Mouse (Mus musculus) stomach, embryonic 16.5 days (tissue): ENCODE data around the gene Slc16a9. TPM values are rescaled to one million over a fixed set of nuclear protein-coding genes. Genes with fewer than 3 reads are reported as not detected.
"Not testable (repeated sequence)": the region's sequence is repeated elsewhere in the genome, so short reads cannot be mapped to it uniquely, and the experiment has no call there.

Source experiments
- ATAC-seq: fragments of 200-750 bp; cut with Nextera tagmentation; 2 replicates; pipeline ENCODE4 v1.8.0; 2017; ENCODE audit warnings: moderate number of reproducible peaks, moderate TSS enrichment; ENCODE audit not compliant: insufficient read depth, low FRiP score
- H3K27ac ChIP-seq: fragments of 300-500 bp; sonication (generic); 2 replicates; pipeline ENCODE4 v1.5.1; 2014; ENCODE audit warnings: low read length
- H3K27me3 ChIP-seq: fragments of 300-500 bp; sonication (generic); 2 replicates; pipeline ENCODE4 v1.6.1; 2014; ENCODE audit warnings: low read length, control low read depth, mixed read lengths; ENCODE audit not compliant: control insufficient read depth, insufficient read depth
- H3K36me3 ChIP-seq: fragments of 300-500 bp; sonication (generic); 2 replicates; pipeline ENCODE4 v1.6.1; 2014; ENCODE audit warnings: low read length; ENCODE audit not compliant: control insufficient read depth, insufficient read depth
- H3K4me1 ChIP-seq: fragments of 300-500 bp; sonication (generic); 2 replicates; pipeline ENCODE4 v1.6.1; 2014; ENCODE audit warnings: low read length, control low read depth, mixed read lengths; ENCODE audit not compliant: control insufficient read depth, insufficient read depth
- H3K4me2 ChIP-seq: fragments of 300-500 bp; sonication (generic); 2 replicates; pipeline ENCODE4 v1.6.1; 2014; ENCODE audit warnings: low read depth, low read length, mixed read lengths
- H3K4me3 ChIP-seq: fragments of 300-500 bp; sonication (generic); replicated peaks from 2 replicates; pipeline ENCODE4 v1.5.1; 2014; ENCODE audit warnings: mild to moderate bottlenecking, low read length
- H3K9ac ChIP-seq: fragments of 300-500 bp; sonication (generic); 2 replicates; pipeline ENCODE4 v1.6.1; 2014; ENCODE audit warnings: low read length
- H3K9me3 ChIP-seq: fragments of 300-500 bp; sonication (generic); replicated peaks from 2 replicates; pipeline ENCODE4 v1.6.1; 2016; ENCODE audit warnings: low read length, control low read depth; ENCODE audit not compliant: control insufficient read depth
- WGBS: fragments of 180-500 bp; shearing (Covaris S2); extraction: QIAGEN DNeasy Blood & Tissue Kit; methylation state at CpG from one replicate; pipeline ENCODE4 v1.1.7; 2014; 5-methylcytosine and 5-hydroxymethylcytosine counted together
- polyA plus RNA-seq: library from polyadenylated mRNA; unstranded; fragments of >200 nt; fragmentation: Nextera tagmentation; extraction: Ambion mirVana; gene quantifications from 2 replicates; pipeline ENCODE4 v1.2.1, GENCODE M21; 2015

Gene Slc16a9
- polyA plus RNA-seq, 1 experiment from 2014 or later: 1.4 TPM

GRCm38 (mm10) chr10:70200889-70201500 lies 43.9 kb upstream of the Slc16a9 start:
- Histone ChIP-seq H3K27ac (no peak overlapping the region), H3K36me3 (no peaks in the 10 kb centered on the region), H3K27me3 (no peaks in the 10 kb centered on the region), H3K9me3 (no peaks in the 10 kb centered on the region), H3K4me1 (peaks cover 12% of the 10 kb centered on the region; the same call in 1 of the 2 replicates), H3K9ac (no peak overlapping the region), H3K4me2 (no peak overlapping the region), H3K4me3 (no peak overlapping the region)
- no peak for ATAC-seq
- 67% methylated on average over 12 of the region's 12 CpGs for WGBS

- 24% methylated on average over 17 of the region's 17 CpGs for WGBS
- H3K4me2 ChIP-seq: peak within 1 kb of the TSS; percentile 37
- peak; percentile 78 for ATAC-seq
- H3K4me3 ChIP-seq: no peak within 1 kb of the TSS
- H3K27ac ChIP-seq: peak within 1 kb of the TSS; percentile 50
- H3K27me3 ChIP-seq: no peaks in the 10 kb centered on the region
- no peaks in the 10 kb centered on the region for H3K9me3 ChIP-seq
- no peak within 1 kb of the TSS for H3K9ac ChIP-seq
- peaks cover 4% of the 10 kb centered on the region; the same call in 1 of the 2 replicates for H3K4me1 ChIP-seq
- no peaks in the 10 kb centered on the region for H3K36me3 ChIP-seq
These were observed 40.1 kb upstream of the Slc16a9 start, which contains the start of gene Mrln for GRCm38 (mm10) chr10:70204505-70205399. TSS of gene Mrln (plus strand) at chr10:70204664.

- Histone ChIP-seq H3K4me1 (no peaks in the 10 kb centered on the region), H3K27ac (no peak overlapping the region), H3K36me3 (no peaks in the 10 kb centered on the region), H3K4me3 (no peak overlapping the region), H3K9ac (no peak overlapping the region), H3K27me3 (no peaks in the 10 kb centered on the region), H3K9me3 (0 out of 2 replicates have a peak, but pooled peaks cover 4% of the 10 kb centered on the region), H3K4me2 (no peak overlapping the region)
- WGBS: 75% methylated on average over 9 of the region's 9 CpGs
- no peak for ATAC-seq
These were observed 33.6 kb upstream of the Slc16a9 start for GRCm38 (mm10) chr10:70211281-70211680.

GRCm38 (mm10) chr10:70220971-70221370 lies 23.9 kb upstream of the Slc16a9 start:
- Histone ChIP-seq H3K9ac (no peak overlapping the region), H3K9me3 (no peaks in the 10 kb centered on the region), H3K4me2 (no peak overlapping the region), H3K4me3 (no peak overlapping the region), H3K27ac (no peak overlapping the region), H3K27me3 (no peaks in the 10 kb centered on the region), H3K36me3 (no peaks in the 10 kb centered on the region), H3K4me1 (0 out of 2 replicates have a peak, but pooled peaks cover 3% of the 10 kb centered on the region)
- 74% methylated on average over 5 of the region's 5 CpGs for WGBS
- ATAC-seq: no peak

- not testable (repeated sequence) for H3K27ac ChIP-seq, H3K36me3 ChIP-seq, H3K4me2 ChIP-seq, H3K9me3 ChIP-seq, H3K27me3 ChIP-seq, H3K9ac ChIP-seq, H3K4me1 ChIP-seq, H3K4me3 ChIP-seq, ATAC-seq
- 88% methylated on average over 8 of the region's 8 CpGs for WGBS
These were observed 22.7 kb upstream of the Slc16a9 start for GRCm38 (mm10) chr10:70222231-70222630.

- 85% methylated on average over 6 of the region's 6 CpGs for WGBS
- Histone ChIP-seq H3K9me3 (no peaks in the 10 kb centered on the region), H3K36me3 (no peaks in the 10 kb centered on the region), H3K4me2 (no peak overlapping the region), H3K27me3 (no peaks in the 10 kb centered on the region), H3K4me3 (no peak overlapping the region), H3K9ac (no peak overlapping the region), H3K27ac (no peak overlapping the region), H3K4me1 (0 out of 2 replicates have a peak, but pooled peaks cover 3% of the 10 kb centered on the region)
- ATAC-seq: no peak
These were observed 20.3 kb upstream of the Slc16a9 start for GRCm38 (mm10) chr10:70224571-70224970.

- Histone ChIP-seq H3K4me2 (no peak overlapping the region), H3K27ac (no peak overlapping the region), H3K36me3 (no peaks in the 10 kb centered on the region), H3K4me3 (no peak overlapping the region), H3K4me1 (0 out of 2 replicates have a peak, but pooled peaks cover 3% of the 10 kb centered on the region), H3K27me3 (no peaks in the 10 kb centered on the region), H3K9me3 (no peaks in the 10 kb centered on the region), H3K9ac (no peak overlapping the region)
- peak; percentile 37; the same call in 1 of the 2 replicates for ATAC-seq
- WGBS: 37% methylated on average over 6 of the region's 6 CpGs
These were observed 19.1 kb upstream of the Slc16a9 start for GRCm38 (mm10) chr10:70225760-70226159.

- no peak overlapping the region for H3K4me3 ChIP-seq
- no peak overlapping the region for H3K27ac ChIP-seq
- 0 out of 2 replicates have a peak, but pooled peaks cover 3% of the 10 kb centered on the region for H3K4me1 ChIP-seq
- no peak overlapping the region for H3K4me2 ChIP-seq
- no peaks in the 10 kb centered on the region for H3K27me3 ChIP-seq
- no peak overlapping the region for H3K9ac ChIP-seq
- no peaks in the 10 kb centered on the region for H3K36me3 ChIP-seq
- H3K9me3 ChIP-seq: no peaks in the 10 kb centered on the region
- ATAC-seq: no peak
These were observed 18.3 kb upstream of the Slc16a9 start for GRCm38 (mm10) chr10:70226608-70227007.

- 76% methylated on average over 6 of the region's 6 CpGs for WGBS
- H3K36me3 ChIP-seq: no peaks in the 10 kb centered on the region
- no peak overlapping the region for H3K4me3 ChIP-seq
- H3K9ac ChIP-seq: no peak overlapping the region
- no peak overlapping the region for H3K27ac ChIP-seq
- no peaks in the 10 kb centered on the region for H3K27me3 ChIP-seq
- 0 out of 2 replicates have a peak, but pooled peaks cover 3% of the 10 kb centered on the region for H3K4me1 ChIP-seq
- ATAC-seq: no peak
- H3K4me2 ChIP-seq: no peak overlapping the region
- no peaks in the 10 kb centered on the region for H3K9me3 ChIP-seq
These were observed 14.5 kb upstream of the Slc16a9 start for GRCm38 (mm10) chr10:70230352-70230751.
